Mouse (Mus musculus): ENCODE results near the gene Gdf15. TPM values are rescaled to one million over a fixed set of nuclear protein-coding genes. Genes with fewer than 3 reads are reported as not detected.

Gene Gdf15
- polyA plus RNA-seq, 1 experiment from 2014 or later, result 4.3 TPM

DNA sequence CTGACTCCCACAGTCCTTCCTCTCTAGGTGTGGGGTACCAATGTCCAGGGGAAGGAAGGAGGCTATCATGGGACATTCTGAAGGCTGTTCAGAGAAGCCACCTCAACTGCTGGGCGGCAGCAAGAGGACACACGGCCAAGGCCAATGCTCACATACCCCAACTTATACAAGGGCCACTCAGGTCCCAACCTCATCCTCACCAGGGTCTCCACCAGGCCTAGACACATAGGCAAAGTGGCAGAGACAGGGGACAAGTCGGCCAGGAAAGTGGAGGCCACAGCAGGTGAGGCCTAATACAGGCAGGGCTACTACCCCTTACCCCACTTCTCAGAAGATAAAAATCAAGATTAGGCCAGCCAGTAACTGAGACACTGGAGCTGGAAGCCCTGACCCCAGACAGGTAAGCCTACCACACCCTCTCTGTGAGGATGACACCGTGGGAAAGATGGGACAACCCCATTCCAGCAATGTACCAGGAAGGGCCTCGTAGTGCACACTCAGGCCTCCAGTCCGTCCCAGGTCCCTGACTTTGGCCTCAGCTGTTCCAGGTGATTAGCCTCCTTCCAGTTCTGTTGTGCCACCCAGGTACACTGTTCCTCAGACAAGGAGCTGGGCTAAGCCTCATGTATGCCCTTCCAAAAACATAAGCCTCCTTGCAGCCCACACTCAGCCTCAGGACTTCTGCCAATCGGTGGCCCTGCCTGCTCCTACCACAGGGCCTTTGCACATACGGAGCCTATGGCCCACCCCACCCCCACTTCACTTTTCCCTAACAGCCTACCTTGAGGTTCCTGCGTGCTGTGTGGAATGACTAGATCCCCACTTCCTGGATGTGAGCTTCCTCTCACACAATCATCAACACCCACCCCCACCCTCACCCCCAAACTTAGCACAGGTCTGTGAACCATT, 26.1 kb downstream of the Gdf15 start:
- Histone ChIP-seq H3K9me3 (replicated peaks) (no peaks in the 10 kb centered on the region), H3K36me3 (replicated peaks) (peaks cover 9% of the 10 kb centered on the region), H3K4me2 (peak overlapping the region; percentile 100; the same call in 1 of the 2 replicates), H3K9ac (no peak overlapping the region), H3K4me1 (replicated peaks) (peaks cover 82% of the 10 kb centered on the region), H3K4me3 (replicated peaks) (no peak overlapping the region), H3K27ac (replicated peaks) (no peak overlapping the region), H3K27me3 (peaks cover 16% of the 10 kb centered on the region)
- ATAC-seq (ENCODE audit: insufficient read depth), result no peak
- 63% methylated on average over 9 of the region's 9 CpGs for WGBS (ENCODE audit: insufficient replicate concordance)

GRCm38 (mm10) chr8:70604558-70604957, 27.7 kb downstream of the Gdf15 start:
- no peaks in the 10 kb centered on the region for H3K9me3 ChIP-seq (replicated peaks)
- WGBS (ENCODE audit: insufficient replicate concordance), result 73% methylated on average over 7 of the region's 7 CpGs
- H3K9ac ChIP-seq, result no peak overlapping the region
- H3K27ac ChIP-seq (replicated peaks), result no peak overlapping the region
- ATAC-seq (ENCODE audit: insufficient read depth), result no peak
- peaks cover 82% of the 10 kb centered on the region for H3K4me1 ChIP-seq (replicated peaks)
- H3K4me2 ChIP-seq, result no peak overlapping the region
- no peak overlapping the region for H3K4me3 ChIP-seq (replicated peaks)
- H3K27me3 ChIP-seq, result peaks cover 12% of the 10 kb centered on the region
- H3K36me3 ChIP-seq (replicated peaks), result peaks cover 9% of the 10 kb centered on the region

DNA sequence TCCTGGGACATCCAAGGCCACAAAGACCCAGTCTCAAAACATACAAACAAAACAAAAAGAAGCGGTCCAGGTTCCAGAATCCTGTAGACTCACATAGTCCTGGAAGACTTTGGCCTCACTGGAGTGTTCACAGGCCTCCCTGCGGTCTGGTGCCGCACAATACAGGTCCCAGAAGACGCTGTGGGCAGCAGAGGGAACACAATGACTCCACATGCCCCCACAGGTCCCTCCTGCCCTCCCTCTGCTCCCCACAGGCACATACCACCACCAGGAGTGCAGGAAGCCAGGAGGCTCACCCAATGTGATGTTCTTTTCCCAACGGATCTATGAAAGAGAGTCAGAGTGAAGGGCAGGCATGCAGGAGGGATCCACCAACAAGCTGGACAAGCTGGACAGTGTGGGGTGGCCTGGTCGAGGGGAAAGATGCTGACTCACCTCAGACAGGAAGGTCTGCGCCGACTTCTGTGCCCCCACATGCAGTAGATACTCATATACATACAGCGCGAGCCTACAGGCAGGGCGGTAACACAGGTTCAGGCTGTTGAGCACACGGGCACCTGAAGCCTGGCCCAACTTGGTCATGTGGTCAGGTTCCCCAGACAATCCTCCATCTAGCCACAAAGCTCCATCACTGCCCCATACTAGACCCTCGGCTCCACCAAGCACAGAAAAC, 30.0 kb downstream of the Gdf15 start:
- no peak overlapping the region for H3K9ac ChIP-seq
- H3K4me3 ChIP-seq (replicated peaks), result no peak overlapping the region
- no peak overlapping the region for H3K27ac ChIP-seq (replicated peaks)
- H3K4me1 ChIP-seq (replicated peaks), result peaks cover 82% of the 10 kb centered on the region
- ATAC-seq (ENCODE audit: insufficient read depth), result no peak
- peaks cover 25% of the 10 kb centered on the region for H3K36me3 ChIP-seq (replicated peaks)
- H3K4me2 ChIP-seq, result no peak overlapping the region
- no peaks in the 10 kb centered on the region for H3K27me3 ChIP-seq
- H3K9me3 ChIP-seq (replicated peaks), result no peaks in the 10 kb centered on the region
- WGBS (ENCODE audit: insufficient replicate concordance), result 77% methylated on average over 13 of the region's 13 CpGs

DNA sequence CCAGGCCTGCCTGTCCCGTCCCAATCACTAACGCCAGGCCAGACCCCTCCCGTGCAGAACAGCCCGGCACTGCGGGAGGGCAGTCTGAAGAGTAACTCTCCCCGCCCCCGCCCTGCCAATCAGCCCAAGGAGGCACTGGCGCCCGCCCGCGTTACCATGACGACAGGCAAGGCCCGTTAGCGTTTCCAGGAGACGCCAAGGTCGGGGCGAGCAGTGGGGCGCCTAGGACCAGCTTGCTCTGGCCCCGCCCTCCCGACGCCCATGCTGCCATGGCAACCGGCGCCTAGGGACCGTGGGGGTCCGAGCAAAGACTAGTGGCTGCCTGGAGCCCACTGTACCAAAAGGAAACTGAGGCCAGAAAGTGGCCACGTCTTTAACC, 31.0 kb downstream of the Gdf15 start:
- no peaks in the 10 kb centered on the region for H3K9me3 ChIP-seq (replicated peaks)
- H3K27me3 ChIP-seq, result no peaks in the 10 kb centered on the region
- peak overlapping the region; percentile 56 for H3K4me2 ChIP-seq
- H3K4me3 ChIP-seq (replicated peaks), result peak overlapping the region; percentile 24
- 3% methylated on average over 26 of the region's 26 CpGs for WGBS (ENCODE audit: insufficient replicate concordance)
- H3K27ac ChIP-seq (replicated peaks), result peak overlapping the region; percentile 42
- no peak overlapping the region for H3K9ac ChIP-seq
- peaks cover 29% of the 10 kb centered on the region for H3K36me3 ChIP-seq (replicated peaks)
- H3K4me1 ChIP-seq (replicated peaks), result peaks cover 80% of the 10 kb centered on the region
- ATAC-seq (ENCODE audit: insufficient read depth), result peak; percentile 58

DNA sequence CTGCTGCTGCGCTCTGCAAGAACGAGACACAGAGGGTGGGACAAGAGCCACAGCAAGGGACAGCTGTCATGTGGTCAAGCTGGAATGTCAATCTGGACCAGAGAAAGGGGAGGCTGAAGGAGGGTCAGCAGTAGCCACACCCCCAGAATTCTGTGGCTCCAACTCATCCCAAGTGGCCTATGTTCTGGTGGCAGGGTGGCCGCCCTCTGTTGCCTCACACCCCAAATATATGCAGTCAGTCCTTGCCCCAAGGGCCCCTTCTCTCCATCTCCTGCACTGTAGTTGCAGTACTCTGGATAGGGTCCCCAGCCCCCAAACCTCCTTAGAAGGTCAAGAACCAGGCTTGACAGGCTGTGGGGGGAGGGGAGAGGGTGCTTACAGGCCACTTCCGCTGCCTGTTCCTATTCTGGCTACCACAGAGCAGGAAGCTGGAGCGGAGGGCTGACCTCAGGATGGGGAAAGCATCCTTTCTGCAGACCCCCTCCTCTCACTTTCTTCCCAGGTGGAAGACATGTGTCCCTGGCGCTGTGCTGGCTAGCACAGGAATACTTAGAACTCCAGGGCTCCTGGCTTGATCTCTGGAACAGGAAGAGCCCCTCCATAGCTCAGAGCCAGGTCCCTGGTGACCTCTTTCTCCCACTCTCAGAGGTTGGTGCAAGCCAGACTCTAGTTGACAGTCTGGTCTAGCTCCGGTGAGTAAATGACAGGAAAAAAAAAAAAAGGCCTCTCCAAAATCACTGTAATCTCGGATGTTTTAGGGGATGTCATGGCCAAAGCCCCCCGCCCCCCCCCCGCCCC, 31.6 kb downstream of the Gdf15 start:
- 32% methylated on average over 10 of the region's 10 CpGs for WGBS (ENCODE audit: insufficient replicate concordance)
- peak overlapping the region; percentile 56 for H3K4me2 ChIP-seq
- H3K4me3 ChIP-seq (replicated peaks), result peak overlapping the region; percentile 24
- peaks cover 80% of the 10 kb centered on the region for H3K4me1 ChIP-seq (replicated peaks)
- H3K27me3 ChIP-seq, result no peaks in the 10 kb centered on the region
- peaks cover 35% of the 10 kb centered on the region for H3K36me3 ChIP-seq (replicated peaks)
- no peak for ATAC-seq (ENCODE audit: insufficient read depth)
- H3K27ac ChIP-seq (replicated peaks), result peak overlapping the region; percentile 42
- H3K9me3 ChIP-seq (replicated peaks), result no peaks in the 10 kb centered on the region
- peak overlapping the region; percentile 26; the same call in 1 of the 2 replicates for H3K9ac ChIP-seq

DNA sequence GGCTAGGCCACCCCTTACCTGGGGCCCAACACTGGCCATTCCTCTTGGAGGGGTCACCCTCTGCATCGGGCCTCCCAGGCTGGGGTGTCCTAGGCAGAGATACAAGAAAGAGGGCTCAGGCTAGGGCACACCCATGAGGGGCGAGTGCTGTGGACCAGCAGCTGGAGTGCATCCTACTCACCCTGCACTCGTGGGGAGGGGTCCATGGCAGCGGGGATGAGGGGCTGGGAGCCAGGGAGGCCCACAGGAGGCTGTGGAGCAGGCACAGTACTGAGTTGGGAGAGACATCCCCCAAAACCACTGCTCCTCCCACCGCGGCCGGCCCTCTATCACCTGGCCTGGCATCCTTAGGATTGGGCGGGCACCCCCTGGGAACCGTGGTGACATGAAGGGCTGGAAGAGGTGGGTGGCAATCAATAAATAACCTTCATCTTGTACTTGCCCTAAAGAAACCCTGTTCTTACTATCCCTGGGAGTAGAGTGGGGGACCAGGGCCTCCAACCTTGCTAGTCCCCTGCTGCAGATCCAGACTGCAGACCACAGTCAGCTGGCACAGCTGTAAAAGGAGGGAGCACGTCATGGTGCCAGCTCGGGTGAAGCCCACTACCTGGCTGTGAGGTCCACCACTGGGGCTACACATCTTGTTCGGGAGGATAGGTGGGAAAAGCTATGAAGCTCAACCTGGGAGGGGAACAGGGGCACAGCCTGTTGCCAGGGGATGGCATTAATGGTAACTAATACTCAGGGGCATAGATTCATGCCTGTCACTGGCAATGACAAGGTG, 32.6 kb downstream of the Gdf15 start:
- WGBS (ENCODE audit: insufficient replicate concordance), result 78% methylated on average over 12 of the region's 12 CpGs
- H3K27ac ChIP-seq (replicated peaks), result no peak overlapping the region
- H3K9ac ChIP-seq, result no peak overlapping the region
- H3K36me3 ChIP-seq (replicated peaks), result peaks cover 37% of the 10 kb centered on the region
- H3K9me3 ChIP-seq (replicated peaks), result no peaks in the 10 kb centered on the region
- ATAC-seq (ENCODE audit: insufficient read depth), result no peak
- H3K4me2 ChIP-seq, result no peak overlapping the region
- H3K4me1 ChIP-seq (replicated peaks), result peaks cover 88% of the 10 kb centered on the region
- H3K27me3 ChIP-seq, result no peaks in the 10 kb centered on the region
- no peak overlapping the region for H3K4me3 ChIP-seq (replicated peaks)

GRCm38 (mm10) chr8:70598722-70599121, 33.5 kb downstream of the Gdf15 start:
- H3K4me3 ChIP-seq (replicated peaks), result 0 out of 2 replicates have a peak overlapping the region, but pooled peaks have one; percentile 32

GRCm38 (mm10) chr8:70598283-70598682, 34.0 kb downstream of the Gdf15 start:
- Histone ChIP-seq H3K27ac (replicated peaks) (no peak overlapping the region), H3K4me3 (replicated peaks) (peak overlapping the region; percentile 32), H3K36me3 (replicated peaks) (peaks cover 37% of the 10 kb centered on the region), H3K4me2 (peak overlapping the region; percentile 61), H3K4me1 (replicated peaks) (peaks cover 93% of the 10 kb centered on the region), H3K9me3 (replicated peaks) (no peaks in the 10 kb centered on the region), H3K27me3 (no peaks in the 10 kb centered on the region), H3K9ac (no peak overlapping the region)
- WGBS (ENCODE audit: insufficient replicate concordance), result 36% methylated on average over 29 of the region's 29 CpGs
- no peak for ATAC-seq (ENCODE audit: insufficient read depth)

More at GRCm38 (mm10) chr8:70598722-70599121, 33.5 kb downstream of the Gdf15 start:
- Histone ChIP-seq H3K27ac (replicated peaks) (no peak overlapping the region), H3K27me3 (no peaks in the 10 kb centered on the region), H3K4me1 (replicated peaks) (peaks cover 90% of the 10 kb centered on the region), H3K4me2 (peak overlapping the region; percentile 61), H3K9me3 (replicated peaks) (no peaks in the 10 kb centered on the region), H3K9ac (no peak overlapping the region), H3K36me3 (replicated peaks) (peaks cover 37% of the 10 kb centered on the region)
- ATAC-seq (ENCODE audit: insufficient read depth), result no peak
- WGBS (ENCODE audit: insufficient replicate concordance), result 59% methylated on average over 10 of the region's 10 CpGs

DNA sequence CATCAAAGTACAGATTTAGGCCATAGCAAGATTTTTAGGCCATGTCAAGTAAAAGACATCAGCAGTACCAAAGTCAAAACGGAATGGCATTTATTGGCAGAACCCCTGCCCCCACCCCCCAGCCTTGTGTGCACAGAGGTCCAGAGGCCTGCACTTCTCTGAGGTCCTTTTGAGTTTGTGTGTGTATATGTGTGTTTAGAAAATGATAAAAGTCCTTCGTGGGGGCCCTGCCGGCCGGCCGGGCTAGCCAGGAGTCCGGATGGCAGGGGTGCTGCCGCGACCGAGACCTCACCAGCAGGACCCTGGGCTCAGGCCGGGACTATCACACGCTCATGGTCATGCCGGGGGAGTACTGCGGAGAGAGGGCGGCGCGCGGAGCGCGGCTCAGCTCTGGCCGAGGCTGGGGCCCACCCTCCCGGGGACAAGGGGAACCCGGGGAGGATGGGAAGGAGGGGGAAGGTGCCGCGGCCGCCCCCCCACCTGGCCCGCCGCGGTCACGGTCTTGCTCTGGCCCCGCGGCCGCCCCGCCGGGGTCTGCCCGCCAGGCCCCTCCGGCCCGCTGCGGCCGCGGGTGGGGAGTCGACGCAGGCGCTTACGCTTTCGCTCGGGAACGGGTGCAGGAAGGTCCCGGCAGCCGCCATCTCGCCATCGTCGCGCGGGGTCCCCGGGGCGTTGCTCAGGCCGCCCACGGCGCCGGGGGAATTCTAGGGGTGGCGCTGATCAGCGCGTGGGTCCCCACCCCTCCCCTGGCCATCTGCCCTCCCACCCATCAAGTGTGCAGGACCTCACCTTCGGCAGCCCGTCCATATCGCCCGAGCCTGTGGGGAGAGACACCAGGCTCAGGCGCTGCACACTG, 34.6 kb downstream of the Gdf15 start:
- Histone ChIP-seq H3K27me3 (no peaks in the 10 kb centered on the region), H3K27ac (replicated peaks) (no peak overlapping the region), H3K4me2 (peak overlapping the region; percentile 61), H3K9me3 (replicated peaks) (no peaks in the 10 kb centered on the region), H3K4me3 (replicated peaks) (peak overlapping the region; percentile 32), H3K9ac (no peak overlapping the region), H3K36me3 (replicated peaks) (peaks cover 32% of the 10 kb centered on the region), H3K4me1 (replicated peaks) (peaks cover 97% of the 10 kb centered on the region)
- WGBS (ENCODE audit: insufficient replicate concordance), result 65% methylated on average over 67 of the region's 68 CpGs
- no peak for ATAC-seq (ENCODE audit: insufficient read depth)
